Mouse (Mus musculus) heart, embryonic 11.5 days (tissue): ENCODE measurements around the gene Mfap4. TPM values are rescaled to one million over a fixed set of nuclear protein-coding genes. Genes with fewer than 3 reads are reported as not detected.
A peak's percentile ranks its signal among the peaks of the same experiment; 100 is the strongest.

Source experiments
- ATAC-seq: fragments of 200-750 bp; cut with Nextera tagmentation; replicated peaks from 2 replicates; pipeline ENCODE4 v1.8.0; 2017; ENCODE audit warnings: moderate library complexity; ENCODE audit not compliant: insufficient number of reproducible peaks, low FRiP score, low TSS enrichment
- H3K27ac ChIP-seq: fragments of 300-500 bp; sonication (generic); 2 replicates; pipeline ENCODE4 v1.5.1; 2014; ENCODE audit warnings: mild to moderate bottlenecking, low read depth, low read length
- H3K27me3 ChIP-seq: fragments of 300-500 bp; sonication (generic); 2 replicates; pipeline ENCODE4 v1.6.1; 2014; ENCODE audit warnings: mild to moderate bottlenecking, low read length, mixed read lengths; ENCODE audit not compliant: control insufficient read depth, insufficient read depth
- H3K36me3 ChIP-seq: fragments of 300-500 bp; sonication (generic); 2 replicates; pipeline ENCODE4 v1.6.1; 2014; ENCODE audit warnings: mild to moderate bottlenecking, low read length, moderate library complexity, mixed read lengths; ENCODE audit not compliant: control insufficient read depth, insufficient read depth
- H3K4me1 ChIP-seq: fragments of 300-500 bp; sonication (generic); 2 replicates; pipeline ENCODE4 v1.6.1; 2014; ENCODE audit warnings: low read length; ENCODE audit not compliant: control insufficient read depth, insufficient read depth
- H3K4me2 ChIP-seq: fragments of 300-500 bp; sonication (generic); 2 replicates; pipeline ENCODE4 v1.6.1; 2014; ENCODE audit warnings: mild to moderate bottlenecking, moderate library complexity
- H3K4me3 ChIP-seq: fragments of 300-500 bp; sonication (generic); 2 replicates; pipeline ENCODE4 v1.5.1; 2014; ENCODE audit warnings: low read depth, low read length
- H3K9ac ChIP-seq: fragments of 300-500 bp; sonication (generic); 2 replicates; pipeline ENCODE4 v1.6.1; 2014; ENCODE audit warnings: mild to moderate bottlenecking, low read depth, low read length, moderate library complexity
- H3K9me3 ChIP-seq: fragments of 300-500 bp; sonication (generic); replicated peaks from 2 replicates; pipeline ENCODE4 v1.6.1; 2016; ENCODE audit warnings: low read length; ENCODE audit not compliant: control insufficient read depth
- WGBS: fragments of 180-500 bp; shearing (Covaris S2); extraction: QIAGEN DNeasy Blood & Tissue Kit; methylation state at CpG from one replicate; pipeline ENCODE4 v1.1.7; 2014; ENCODE audit not compliant: insufficient replicate concordance; 5-methylcytosine and 5-hydroxymethylcytosine counted together
- polyA plus RNA-seq: library from polyadenylated mRNA; unstranded; fragments of >200 nt; fragmentation: Nextera tagmentation; extraction: Ambion mirVana; gene quantifications from 2 replicates; pipeline ENCODE4 v1.2.1, GENCODE M21; 2014

Mfap4 gene
- 57.6 and 58.4 TPM in 2 replicates for polyA plus RNA-seq

DNA sequence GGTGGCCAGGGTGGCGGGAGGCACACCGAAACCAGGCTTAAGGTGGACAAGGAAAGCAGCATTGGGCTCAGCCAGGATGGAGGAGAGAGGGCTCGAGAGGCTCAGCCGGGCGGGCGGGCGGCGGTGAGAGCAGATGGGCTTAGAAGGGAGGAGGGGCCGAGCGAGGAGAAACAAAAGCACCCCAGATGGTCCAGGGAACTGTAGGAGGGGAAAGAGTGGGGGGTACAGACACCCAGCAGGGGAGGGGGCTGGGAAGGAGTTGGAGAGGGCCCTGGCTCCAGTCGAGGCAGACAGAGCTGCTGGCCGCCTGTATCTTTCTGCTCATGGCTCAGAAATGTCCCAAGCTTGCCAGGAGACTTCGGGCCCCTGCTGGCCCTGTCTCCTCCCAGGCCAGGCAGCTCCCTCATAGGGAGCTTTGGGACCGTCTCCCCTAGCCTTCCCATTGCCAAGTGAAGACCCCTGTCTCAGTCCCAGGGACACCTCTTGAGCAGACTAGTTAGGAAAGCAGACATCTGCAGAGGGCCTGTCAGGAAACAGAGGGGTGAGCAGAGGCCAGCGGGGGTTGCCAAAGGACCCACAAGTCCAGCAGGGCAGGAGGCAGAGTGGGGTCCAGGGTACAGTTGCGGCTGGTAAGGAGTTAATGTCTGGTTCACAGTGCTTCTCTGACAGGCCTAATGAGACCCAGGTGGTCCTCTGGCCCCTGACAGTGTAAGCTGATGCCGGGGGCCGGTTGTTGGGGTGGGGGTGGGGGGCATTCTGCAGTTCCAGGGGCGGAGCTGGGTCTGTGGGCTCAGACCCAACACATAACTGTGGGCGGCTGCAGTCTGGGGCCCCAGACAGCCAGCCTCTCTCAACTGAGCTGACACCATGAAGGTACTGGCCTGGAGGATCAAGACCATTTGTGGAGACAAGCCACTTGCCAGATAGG, at the start of gene Mfap4:
Gene Mfap4, plus strand, starts transcription at position 819 of the 928 bp plus-strand sequence.
- Histone ChIP-seq H3K9ac (peak within 1 kb of the TSS; percentile 62), H3K4me2 (peak within 1 kb of the TSS; percentile 49), H3K27me3 (no peaks in the 10 kb centered on the region), H3K4me1 (peaks cover 20% of the 10 kb centered on the region), H3K36me3 (peaks cover 16% of the 10 kb centered on the region), H3K9me3 (no peaks in the 10 kb centered on the region), H3K27ac (peak within 1 kb of the TSS; percentile 78), H3K4me3 (peak within 1 kb of the TSS; percentile 33)
- peak; percentile 58; the same call in 1 of the 2 replicates for ATAC-seq
- 12% methylated on average over 20 of the region's 20 CpGs for WGBS

DNA sequence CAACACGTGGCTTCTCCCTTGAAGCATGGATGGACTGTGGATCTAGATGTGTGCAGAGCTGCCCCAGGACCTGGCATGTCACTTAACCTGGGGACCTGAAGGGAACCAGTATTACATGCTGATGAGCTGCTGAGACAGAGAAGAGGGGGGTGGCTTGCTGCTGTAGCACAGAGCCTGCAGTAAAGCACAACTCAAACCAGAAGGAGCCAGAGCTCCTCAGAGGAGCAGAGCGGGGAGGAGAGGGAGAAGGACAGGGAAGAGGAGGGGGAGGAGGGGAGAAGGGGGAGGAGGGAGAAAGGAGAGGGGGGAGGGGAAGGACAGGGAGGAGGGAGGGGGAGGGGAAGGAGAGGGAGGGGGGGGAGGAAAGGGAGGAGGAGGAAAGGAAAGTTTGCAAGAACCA, 48.9 kb upstream of the Mfap4 start:
- Histone ChIP-seq H3K27me3 (no peaks in the 10 kb centered on the region), H3K4me3 (no peak overlapping the region), H3K4me1 (no peaks in the 10 kb centered on the region), H3K9ac (no peak overlapping the region), H3K27ac (no peak overlapping the region), H3K9me3 (no peaks in the 10 kb centered on the region), H3K4me2 (no peak overlapping the region), H3K36me3 (no peaks in the 10 kb centered on the region)
- ATAC-seq = no peak
- 74% methylated on average over 1 of the region's 2 CpGs for WGBS

DNA sequence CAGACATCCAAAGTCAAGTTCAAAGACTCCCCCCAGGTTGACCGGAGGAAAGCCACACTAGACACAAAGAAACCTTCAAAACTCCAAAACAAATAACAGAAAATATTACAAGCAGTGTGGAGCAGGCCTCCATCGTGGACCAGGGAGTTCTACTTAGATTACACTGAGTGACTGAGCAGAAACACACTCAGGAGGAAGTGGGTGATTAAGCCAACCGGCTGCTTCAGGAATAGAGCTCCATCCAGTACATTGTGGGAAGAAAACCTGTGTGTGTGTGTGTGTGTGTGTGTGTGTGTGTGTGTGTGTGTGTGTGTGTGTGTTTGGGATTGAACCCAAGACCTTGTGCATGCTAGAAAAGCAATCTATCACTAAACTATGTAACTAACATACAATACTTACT, 46.1 kb upstream of the Mfap4 start:
- Histone ChIP-seq H3K27me3 (no peaks in the 10 kb centered on the region), H3K27ac (no peak overlapping the region), H3K9me3 (no peaks in the 10 kb centered on the region), H3K4me2 (no peak overlapping the region), H3K4me1 (no peaks in the 10 kb centered on the region), H3K9ac (no peak overlapping the region), H3K4me3 (no peak overlapping the region), H3K36me3 (no peaks in the 10 kb centered on the region)
- 67% methylated on average over 3 of the region's 3 CpGs for WGBS
- no peak for ATAC-seq

GRCm38 (mm10) chr11:61440416-61440815, 44.8 kb upstream of the Mfap4 start:
- Histone ChIP-seq H3K4me3 (no peak overlapping the region), H3K4me1 (no peaks in the 10 kb centered on the region), H3K4me2 (no peak overlapping the region), H3K27ac (no peak overlapping the region), H3K27me3 (no peaks in the 10 kb centered on the region), H3K9ac (no peak overlapping the region), H3K36me3 (no peaks in the 10 kb centered on the region), H3K9me3 (no peaks in the 10 kb centered on the region)
- no peak for ATAC-seq
- WGBS = 90% methylated on average over 4 of the region's 4 CpGs

- no peak overlapping the region for H3K4me3 ChIP-seq
- no peak for ATAC-seq
- H3K9ac ChIP-seq = no peak overlapping the region
- 76% methylated on average over 7 of the region's 7 CpGs for WGBS
- no peaks in the 10 kb centered on the region for H3K27me3 ChIP-seq
- no peak overlapping the region for H3K4me2 ChIP-seq
- no peaks in the 10 kb centered on the region for H3K4me1 ChIP-seq
- no peaks in the 10 kb centered on the region for H3K36me3 ChIP-seq
- no peaks in the 10 kb centered on the region for H3K9me3 ChIP-seq
- no peak overlapping the region for H3K27ac ChIP-seq
These were observed 43.6 kb upstream of the Mfap4 start for GRCm38 (mm10) chr11:61441670-61442069.

DNA sequence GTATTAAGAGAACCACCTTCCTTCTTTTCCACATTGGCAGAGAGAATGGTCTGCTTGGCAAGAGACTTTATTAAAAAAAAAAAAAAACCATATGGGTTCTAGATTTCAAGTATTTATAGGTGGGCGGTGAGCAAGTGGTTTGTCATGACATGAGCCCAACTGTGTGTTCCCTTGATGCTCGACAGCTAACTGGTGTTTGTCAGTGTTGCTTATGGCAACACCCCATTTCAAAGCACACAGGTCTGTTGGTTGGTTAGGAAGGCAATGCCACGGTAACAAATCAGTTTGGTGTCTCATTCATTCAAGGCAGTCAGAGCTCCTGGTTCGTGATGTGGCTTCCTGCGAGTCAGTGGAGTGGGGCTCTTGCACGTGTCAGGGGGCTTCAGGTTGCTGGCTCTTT, 41.4 kb upstream of the Mfap4 start:
- WGBS = 87% methylated on average over 6 of the region's 6 CpGs
- Histone ChIP-seq H3K9ac (no peak overlapping the region), H3K36me3 (no peaks in the 10 kb centered on the region), H3K27ac (no peak overlapping the region), H3K27me3 (no peaks in the 10 kb centered on the region), H3K9me3 (no peaks in the 10 kb centered on the region), H3K4me1 (peaks cover 2% of the 10 kb centered on the region; the same call in 1 of the 2 replicates), H3K4me3 (no peak overlapping the region), H3K4me2 (no peak overlapping the region)
- ATAC-seq = no peak

GRCm38 (mm10) chr11:61447296-61447695, 37.9 kb upstream of the Mfap4 start:
- peaks cover 2% of the 10 kb centered on the region; the same call in 1 of the 2 replicates for H3K4me1 ChIP-seq
- H3K9me3 ChIP-seq = no peaks in the 10 kb centered on the region
- ATAC-seq = no peak
- H3K27ac ChIP-seq = no peak overlapping the region
- no peak overlapping the region for H3K9ac ChIP-seq
- no peak overlapping the region for H3K4me2 ChIP-seq
- H3K27me3 ChIP-seq = peaks cover 7% of the 10 kb centered on the region
- WGBS = 83% methylated on average over 8 of the region's 8 CpGs
- no peak overlapping the region for H3K4me3 ChIP-seq
- H3K36me3 ChIP-seq = no peaks in the 10 kb centered on the region

- ATAC-seq = no peak
- H3K4me1 ChIP-seq = peaks cover 2% of the 10 kb centered on the region; the same call in 1 of the 2 replicates
- no peak overlapping the region for H3K27ac ChIP-seq
- H3K9me3 ChIP-seq = no peaks in the 10 kb centered on the region
- H3K9ac ChIP-seq = no peak overlapping the region
- 51% methylated on average over 5 of the region's 5 CpGs for WGBS
- H3K4me2 ChIP-seq = no peak overlapping the region
- peaks cover 12% of the 10 kb centered on the region for H3K27me3 ChIP-seq
- H3K4me3 ChIP-seq = no peak overlapping the region
- no peaks in the 10 kb centered on the region for H3K36me3 ChIP-seq
These were observed 37.2 kb upstream of the Mfap4 start for GRCm38 (mm10) chr11:61448041-61448440.
